Mouse (Mus musculus): ENCODE results near the gene Slc25a21. TPM values are rescaled to one million over a fixed set of nuclear protein-coding genes. Genes with fewer than 3 reads are reported as not detected.

The Slc25a21 gene
- total and polyA plus RNA-seq, 2 experiments = 3.6 to 13.9 TPM

- Histone ChIP-seq H3K27me3 (ENCODE audit: control insufficient read depth, insufficient read depth, low read length) (no peaks in the 10 kb centered on the region), H3K9ac (ENCODE audit: low read depth, low read length) (no peak overlapping the region), H3K4me1 (ENCODE audit: control insufficient read depth, insufficient read depth, low read length) (peaks cover 2% of the 10 kb centered on the region; the same call in 1 of the 2 replicates), H3K79me2 (ENCODE audit: control insufficient read depth, insufficient read depth, low read length) (no peaks in the 10 kb centered on the region), H3K27ac (replicated peaks; ENCODE audit: insufficient read depth, low read depth, low read length) (no peak overlapping the region), H3K4me3 (ENCODE audit: insufficient read depth, low read depth, low read length) (no peak overlapping the region), H3K36me3 (ENCODE audit: control insufficient read depth, insufficient read depth, low read length) (no peaks in the 10 kb centered on the region)
- TF ChIP-seq CTCF (IDR thresholded peaks at IDR 0.05; ENCODE audit: low read depth, low read length) (no peak), POLR2A (IDR thresholded peaks at IDR 0.05; ENCODE audit: extremely low read depth, insufficient read depth, low read length) (no peak)
- WGBS = 80% methylated on average over 11 of the region's 11 CpGs
- no peak for DNase-seq (ENCODE audit: extremely low read depth, low read depth, low spot score)
These were observed 188.3 kb downstream of the Slc25a21 start for GRCm38 (mm10) chr12:57009010-57009409.

- no peak for TF ChIP-seq POLR2A (IDR thresholded peaks at IDR 0.05; ENCODE audit: extremely low read depth, insufficient read depth, low read length)
- peak; percentile 75; the same call in 1 of the 2 replicates for TF ChIP-seq CTCF (IDR thresholded peaks at IDR 0.05; ENCODE audit: low read depth, low read length)
- no peak overlapping the region for H3K9ac ChIP-seq (ENCODE audit: low read depth, low read length)
- no peak overlapping the region for H3K27ac ChIP-seq (replicated peaks; ENCODE audit: insufficient read depth, low read depth, low read length)
- WGBS = 4% methylated on average over 5 of the region's 5 CpGs
- no peak overlapping the region for H3K4me3 ChIP-seq (ENCODE audit: insufficient read depth, low read depth, low read length)
- peak; percentile 29 for DNase-seq (ENCODE audit: extremely low read depth, low read depth, low spot score)
- H3K79me2 ChIP-seq (ENCODE audit: control insufficient read depth, insufficient read depth, low read length) = no peaks in the 10 kb centered on the region
- H3K4me1 ChIP-seq (ENCODE audit: control insufficient read depth, insufficient read depth, low read length) = no peaks in the 10 kb centered on the region
- H3K36me3 ChIP-seq (ENCODE audit: control insufficient read depth, insufficient read depth, low read length) = no peaks in the 10 kb centered on the region
- no peaks in the 10 kb centered on the region for H3K27me3 ChIP-seq (ENCODE audit: control insufficient read depth, insufficient read depth, low read length)
These were observed 211.2 kb downstream of the Slc25a21 start for GRCm38 (mm10) chr12:56986049-56986448.

- H3K4me3 ChIP-seq (ENCODE audit: insufficient read depth, low read depth, low read length) = no peak overlapping the region
- no peaks in the 10 kb centered on the region for H3K36me3 ChIP-seq (ENCODE audit: control insufficient read depth, insufficient read depth, low read length)
- no peak for DNase-seq (ENCODE audit: extremely low read depth, low read depth, low spot score)
- TF ChIP-seq POLR2A (IDR thresholded peaks at IDR 0.05; ENCODE audit: extremely low read depth, insufficient read depth, low read length) = no peak
- no peak for TF ChIP-seq CTCF (IDR thresholded peaks at IDR 0.05; ENCODE audit: low read depth, low read length)
- H3K4me1 ChIP-seq (ENCODE audit: control insufficient read depth, insufficient read depth, low read length) = no peaks in the 10 kb centered on the region
- H3K27me3 ChIP-seq (ENCODE audit: control insufficient read depth, insufficient read depth, low read length) = no peaks in the 10 kb centered on the region
- no peak overlapping the region for H3K9ac ChIP-seq (ENCODE audit: low read depth, low read length)
- no peaks in the 10 kb centered on the region for H3K79me2 ChIP-seq (ENCODE audit: control insufficient read depth, insufficient read depth, low read length)
- H3K27ac ChIP-seq (replicated peaks; ENCODE audit: insufficient read depth, low read depth, low read length) = no peak overlapping the region
- 82% methylated on average over 18 of the region's 18 CpGs for WGBS
These were observed 215.1 kb downstream of the Slc25a21 start for GRCm38 (mm10) chr12:56982066-56982626.

DNA sequence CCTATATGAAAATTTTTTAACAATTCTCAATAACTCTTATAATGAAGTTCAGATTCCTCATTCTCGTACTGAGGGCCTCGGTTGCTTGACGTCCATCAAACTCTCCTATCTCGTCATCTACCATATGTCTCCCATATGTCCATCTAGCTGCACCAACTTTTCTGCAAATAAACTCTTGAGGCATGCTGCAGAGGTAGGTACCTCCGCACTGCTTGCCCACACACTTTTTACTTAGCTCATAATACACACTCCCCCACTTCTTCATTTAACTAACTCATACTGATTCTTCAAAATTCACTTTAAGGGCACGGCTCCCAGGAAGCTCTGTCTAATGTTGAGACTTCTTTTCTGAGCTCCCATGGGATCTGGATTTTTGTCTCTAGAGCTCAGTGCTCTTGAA lies 222.0 kb downstream of the Slc25a21 start:
- no peak for DNase-seq (ENCODE audit: extremely low read depth, low read depth, low spot score)
- 91% methylated on average over 6 of the region's 6 CpGs for WGBS
- no peak overlapping the region for H3K9ac ChIP-seq (ENCODE audit: low read depth, low read length)
- no peaks in the 10 kb centered on the region for H3K36me3 ChIP-seq (ENCODE audit: control insufficient read depth, insufficient read depth, low read length)
- H3K27me3 ChIP-seq (ENCODE audit: control insufficient read depth, insufficient read depth, low read length) = no peaks in the 10 kb centered on the region
- TF ChIP-seq CTCF (IDR thresholded peaks at IDR 0.05; ENCODE audit: low read depth, low read length) (no peak), POLR2A (IDR thresholded peaks at IDR 0.05; ENCODE audit: extremely low read depth, insufficient read depth, low read length) (no peak)
- H3K4me3 ChIP-seq (ENCODE audit: insufficient read depth, low read depth, low read length) = no peak overlapping the region
- no peaks in the 10 kb centered on the region for H3K4me1 ChIP-seq (ENCODE audit: control insufficient read depth, insufficient read depth, low read length)
- H3K79me2 ChIP-seq (ENCODE audit: control insufficient read depth, insufficient read depth, low read length) = no peaks in the 10 kb centered on the region
- no peak overlapping the region for H3K27ac ChIP-seq (replicated peaks; ENCODE audit: insufficient read depth, low read depth, low read length)

GRCm38 (mm10) chr12:56963236-56963635 lies 234.0 kb downstream of the Slc25a21 start:
- WGBS = 68% methylated on average over 4 of the region's 4 CpGs
- no peak for DNase-seq (ENCODE audit: extremely low read depth, low read depth, low spot score)

DNA sequence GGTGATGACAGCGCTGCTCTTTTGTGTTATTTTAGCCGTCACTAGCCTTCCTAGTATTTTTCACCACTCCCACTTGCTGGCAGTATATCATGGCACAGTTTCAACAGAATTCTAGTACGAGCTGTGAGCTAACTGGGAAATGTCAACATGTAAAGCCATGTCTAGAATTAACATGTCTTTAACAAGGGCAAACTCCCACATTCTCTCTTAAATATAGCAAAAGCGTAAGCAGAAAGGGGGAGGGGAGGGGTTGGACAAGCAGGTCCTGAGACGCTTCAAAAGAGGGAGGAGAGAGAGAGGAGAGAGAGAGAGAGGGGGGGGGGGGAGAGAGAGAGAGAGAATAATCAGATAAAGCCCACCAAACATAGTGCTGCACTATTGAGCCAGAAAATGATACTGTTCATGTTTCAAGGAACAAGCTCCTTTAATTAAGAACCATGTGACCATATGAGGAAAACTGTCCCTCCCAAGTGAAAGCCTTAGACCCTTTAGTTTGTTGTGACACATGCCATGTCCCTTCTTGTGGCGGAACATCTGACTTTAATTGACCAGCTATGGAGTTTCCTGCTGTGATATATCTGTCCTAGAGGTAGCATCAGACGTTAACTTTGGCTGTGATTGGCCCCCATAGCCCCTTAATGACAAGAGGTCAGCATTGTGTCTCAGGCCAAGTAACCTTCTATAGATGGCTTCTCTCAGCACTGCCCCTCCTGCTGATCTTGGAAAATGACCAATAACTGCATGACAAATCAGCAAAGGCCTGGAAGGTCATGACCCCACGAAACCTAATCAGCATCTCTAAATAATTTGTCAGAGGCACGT lies 237.8 kb downstream of the Slc25a21 start:
- no peak for TF ChIP-seq CTCF (IDR thresholded peaks at IDR 0.05; ENCODE audit: low read depth, low read length)
- TF ChIP-seq POLR2A (IDR thresholded peaks at IDR 0.05; ENCODE audit: extremely low read depth, insufficient read depth, low read length) = no peak
- no peak overlapping the region for H3K9ac ChIP-seq (ENCODE audit: low read depth, low read length)
- no peaks in the 10 kb centered on the region for H3K36me3 ChIP-seq (ENCODE audit: control insufficient read depth, insufficient read depth, low read length)
- peak; percentile 18 for DNase-seq (ENCODE audit: extremely low read depth, low read depth, low spot score)
- WGBS = 45% methylated on average over 9 of the region's 9 CpGs
- no peaks in the 10 kb centered on the region for H3K4me1 ChIP-seq (ENCODE audit: control insufficient read depth, insufficient read depth, low read length)
- no peaks in the 10 kb centered on the region for H3K79me2 ChIP-seq (ENCODE audit: control insufficient read depth, insufficient read depth, low read length)
- H3K27ac ChIP-seq (replicated peaks; ENCODE audit: insufficient read depth, low read depth, low read length) = no peak overlapping the region
- no peaks in the 10 kb centered on the region for H3K27me3 ChIP-seq (ENCODE audit: control insufficient read depth, insufficient read depth, low read length)
- H3K4me3 ChIP-seq (ENCODE audit: insufficient read depth, low read depth, low read length) = no peak overlapping the region

More at GRCm38 (mm10) chr12:56963236-56963635, 234.0 kb downstream of the Slc25a21 start:
- H3K79me2 ChIP-seq (ENCODE audit: control insufficient read depth, insufficient read depth, low read length) = no peaks in the 10 kb centered on the region
- no peaks in the 10 kb centered on the region for H3K36me3 ChIP-seq (ENCODE audit: control insufficient read depth, insufficient read depth, low read length)
- no peak overlapping the region for H3K4me3 ChIP-seq (ENCODE audit: insufficient read depth, low read depth, low read length)
- no peak overlapping the region for H3K9ac ChIP-seq (ENCODE audit: low read depth, low read length)
- no peaks in the 10 kb centered on the region for H3K4me1 ChIP-seq (ENCODE audit: control insufficient read depth, insufficient read depth, low read length)
- H3K27ac ChIP-seq (replicated peaks; ENCODE audit: insufficient read depth, low read depth, low read length) = no peak overlapping the region
- TF ChIP-seq POLR2A (IDR thresholded peaks at IDR 0.05; ENCODE audit: extremely low read depth, insufficient read depth, low read length) = no peak
- no peak for TF ChIP-seq CTCF (IDR thresholded peaks at IDR 0.05; ENCODE audit: low read depth, low read length)
- H3K27me3 ChIP-seq (ENCODE audit: control insufficient read depth, insufficient read depth, low read length) = no peaks in the 10 kb centered on the region
